ENCODE assay signal across 13 mouse cellular contexts in the genomic region with DNA sequence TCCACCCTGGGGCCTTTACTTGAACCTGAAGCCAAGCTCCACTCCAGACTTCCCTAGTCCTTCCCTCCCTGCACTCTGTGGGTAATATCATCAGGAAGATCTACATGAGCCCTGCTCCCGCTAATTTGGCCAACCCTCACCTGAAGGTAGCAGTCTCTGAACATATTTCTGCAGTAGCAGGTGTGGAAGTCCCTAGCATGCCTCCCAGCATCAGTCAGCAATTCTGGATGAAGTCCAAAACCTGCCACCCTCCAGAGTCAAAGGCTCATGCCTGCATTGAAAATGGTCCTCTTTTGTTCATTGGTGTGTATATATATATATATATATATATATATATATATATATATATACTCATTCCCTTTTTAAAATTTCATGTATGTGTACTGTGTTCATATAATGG.
DNase-seq lines count a peak whose midpoint lies in the region.
"Had no signal": no experiment of that assay in that cellular context is flagged by ENCODE, and none has a peak within 500 bp of the region (broad histone marks: within the 10 kb centered on the region; RNA-seq: fewer than 3 reads in every experiment).

No protein-coding gene starts in this region.

- peak; percentile 36 for DNase-seq in cerebellum, adult 11-12 months
- no peak for DNase-seq in cerebellum, postnatal 4 days (ENCODE audit: low spot score in 2 of 2)
- DNase-seq in cerebellum, adult 9-10 months = peak; percentile 52
- DNase-seq in cerebellum, postnatal 14 days = peak; percentile 9 to 38
- DNase-seq in yolk sac, embryonic 10.5 days (ENCODE audit: low spot score) = no peak
- no peak for DNase-seq in kidney, postnatal 10 days
- DNase-seq: adrenal gland, adult 2 months; adrenal gland, postnatal 14 days; forebrain, postnatal 0 days; gastrocnemius, adult 2 months; gastrocnemius, postnatal 14 days; heart, adult 11 months; kidney, adult 2 months had no signal

Comparison
In these comparisons a context has a peak if more than half of its experiments do, and no peak if none do; other contexts are left out.
1. DNase-seq: peak in cerebellum, adult 11-12 months (single experiment), cerebellum, adult 9-10 months (single experiment) and cerebellum, postnatal 14 days (2 of 2); none in cerebellum, postnatal 4 days (0 of 2), yolk sac, embryonic 10.5 days (single experiment) and kidney, postnatal 10 days (single experiment).